Mouse (Mus musculus) granulocyte monocyte progenitor cell, adult 5-6 weeks (primary cell): ENCODE data around the gene Ufsp2. TPM values are rescaled to one million over a fixed set of nuclear protein-coding genes. Genes with fewer than 3 reads are reported as not detected.

Source experiments
- ATAC-seq: replicated peaks from 2 replicates; pipeline ENCODE4 v1.8.0; 2016; ENCODE audit warnings: mild to moderate bottlenecking, moderate TSS enrichment, inconsistent platforms; ENCODE audit not compliant: poor library complexity, severe bottlenecking
- total RNA-seq, 2 experiments: library from RNA; stranded (forward) in 1 of 2; stranded (reverse) in 1 of 2; fragments of 200-712, 200-1000 nt in 1 of 2; fragments of >200 nt in 1 of 2; fragmentation: Nextera tagmentation in 1 of 2; gene quantifications; 2 replicates each; pipeline ENCODE4 v1.2.3; 2014 to 2017

The Ufsp2 gene
- total RNA-seq (2014; fragmentation: Nextera tagmentation) (69.1 and 91.9 TPM in 2 replicates), total RNA-seq (2017) (155 and 222 TPM in 2 replicates)

DNA sequence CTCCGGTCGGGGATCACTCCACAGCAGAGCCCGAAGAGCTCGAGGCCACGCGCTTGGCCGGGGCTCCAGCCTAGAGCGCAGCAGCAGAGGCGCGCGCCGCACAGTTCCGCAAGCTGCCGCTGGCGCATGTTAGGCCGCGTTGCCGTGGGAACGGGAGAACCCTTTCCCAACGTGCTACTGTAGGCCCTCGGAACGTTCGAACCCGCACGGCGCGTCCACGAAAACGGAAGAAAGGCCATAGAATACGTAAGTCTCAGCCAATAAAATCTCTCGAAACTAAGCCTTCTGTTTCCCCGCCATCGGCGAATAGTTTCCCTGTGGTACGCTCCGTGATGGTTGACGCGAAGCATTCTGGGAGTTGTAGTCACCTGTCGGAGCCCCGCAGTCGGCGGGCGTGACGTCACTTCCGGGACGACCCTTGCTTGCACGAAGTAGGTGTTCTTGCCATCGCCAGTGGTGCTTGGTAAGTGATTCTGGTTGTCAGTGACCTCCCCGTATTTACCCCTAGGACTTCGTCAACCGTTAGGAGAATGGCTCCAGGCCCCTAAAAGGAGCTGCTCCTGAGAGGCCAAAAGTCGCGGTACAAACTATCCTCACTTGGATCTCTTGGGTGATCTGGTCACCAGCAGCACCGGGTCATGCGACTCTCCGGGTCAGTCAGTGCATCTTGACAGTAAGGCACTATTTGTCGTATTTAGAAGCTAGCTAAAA lies at the start of gene Ufsp2, which contains the start of gene 1700029J07Rik:
Gene Ufsp2, plus strand, starts transcription at position 403 of the 711 bp plus-strand sequence.
Gene 1700029J07Rik, minus strand, starts transcription at position 127 of the 711 bp plus-strand sequence.
- peak; percentile 94 for ATAC-seq

DNA sequence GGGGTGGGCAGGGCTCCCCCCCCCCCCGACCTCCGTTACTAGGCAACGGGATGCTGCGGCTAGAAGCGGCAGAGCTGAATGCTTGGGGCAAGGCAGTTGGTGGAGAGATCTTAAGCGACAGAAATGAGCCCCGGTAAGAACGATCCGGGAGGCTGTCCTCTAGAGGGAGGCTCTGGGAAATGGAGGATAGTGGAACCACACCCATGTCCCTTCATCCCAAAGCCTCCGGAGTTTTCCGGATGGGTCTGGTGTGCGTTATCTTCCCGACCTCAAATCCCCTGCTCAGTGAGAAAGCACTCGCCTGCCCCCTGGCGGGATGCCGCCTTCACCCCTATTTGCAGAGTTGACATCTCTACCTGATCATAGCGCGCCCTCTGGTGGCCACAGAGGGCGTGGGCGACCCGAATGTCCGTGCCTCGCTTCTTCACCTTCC lies 40.7 kb upstream of the Ufsp2 start, which contains the start of gene Ccdc110:
Gene Ccdc110, plus strand, starts transcription at position 38 of the 433 bp plus-strand sequence.
- peak; percentile 100 for ATAC-seq

DNA sequence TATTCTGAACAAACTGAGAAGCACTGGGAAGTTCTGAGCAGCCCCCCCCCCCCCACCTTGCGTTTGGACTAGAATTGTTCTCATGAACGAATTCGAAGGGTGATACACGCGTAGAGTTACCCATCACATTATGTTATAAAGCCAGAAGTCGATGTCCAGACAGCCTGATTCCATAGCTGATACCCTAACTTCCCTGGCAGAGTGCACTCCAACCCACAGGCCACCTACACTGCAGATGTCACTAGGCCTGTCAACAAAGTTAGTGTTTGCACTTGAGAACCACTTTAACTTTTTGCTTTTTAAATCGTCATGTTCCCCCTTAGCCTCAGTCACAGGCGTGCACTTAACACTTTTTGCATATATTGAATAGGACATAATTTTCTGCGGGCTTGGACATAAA lies 38.3 kb upstream of the Ufsp2 start:
- no peak for ATAC-seq

DNA sequence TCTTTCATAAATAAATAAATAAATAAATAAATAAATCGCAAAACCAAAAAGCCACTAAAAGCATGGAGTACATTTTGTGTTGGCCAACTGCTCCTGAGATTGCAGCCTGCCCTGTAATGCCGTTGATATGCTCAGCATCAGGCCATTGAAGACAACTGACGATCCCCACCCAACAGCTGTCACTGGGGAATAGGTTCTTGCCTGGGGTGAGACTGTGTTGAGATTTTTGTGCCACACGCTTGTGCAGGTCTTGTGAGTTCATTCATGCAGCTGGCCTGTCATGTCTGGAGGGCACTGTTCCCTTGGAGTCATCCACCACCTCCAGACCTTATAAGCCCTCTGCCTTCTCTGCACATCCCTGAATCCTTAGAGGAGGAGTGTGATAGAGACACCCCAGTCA lies 29.0 kb upstream of the Ufsp2 start:
- ATAC-seq, result no peak

DNA sequence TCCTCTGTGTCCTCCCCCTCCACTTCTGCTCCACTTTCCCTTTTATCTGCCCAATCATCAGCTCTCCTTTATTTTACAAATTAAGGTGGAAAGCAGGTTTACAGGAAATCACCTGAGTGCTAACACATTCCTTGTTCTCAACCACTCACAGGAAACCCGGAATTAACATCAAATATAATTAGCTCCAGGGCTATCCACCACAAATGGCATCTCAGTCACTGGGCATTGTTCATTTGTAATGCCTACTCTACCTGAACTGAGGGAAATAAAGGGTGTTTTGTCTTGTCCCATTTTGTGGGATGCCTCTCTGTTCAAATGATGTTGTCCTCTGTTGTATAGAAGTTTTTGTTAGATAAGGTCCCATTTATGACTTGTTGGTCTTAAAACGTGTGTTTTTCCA lies 24.7 kb upstream of the Ufsp2 start:
- no peak for ATAC-seq

DNA sequence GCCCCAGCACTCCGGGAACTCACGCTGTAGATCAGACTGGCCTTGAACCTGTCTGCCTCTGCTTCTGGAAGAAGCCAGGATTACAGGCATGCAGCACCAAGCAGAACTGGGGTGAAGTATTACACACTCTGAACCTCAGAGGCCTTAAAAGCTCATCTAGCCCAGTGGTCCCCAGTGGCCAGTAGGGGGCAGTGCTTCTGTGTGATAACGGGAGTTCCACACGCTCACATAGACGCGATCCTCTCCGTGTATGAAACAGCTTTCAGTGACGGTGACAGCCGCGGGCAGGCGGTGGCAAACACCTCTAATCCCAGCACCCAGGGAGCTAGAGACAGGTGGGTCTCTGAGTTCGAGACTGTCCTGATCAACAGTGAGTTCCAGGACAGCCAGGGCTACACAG lies 4.4 kb upstream of the Ufsp2 start:
- no peak for ATAC-seq

DNA sequence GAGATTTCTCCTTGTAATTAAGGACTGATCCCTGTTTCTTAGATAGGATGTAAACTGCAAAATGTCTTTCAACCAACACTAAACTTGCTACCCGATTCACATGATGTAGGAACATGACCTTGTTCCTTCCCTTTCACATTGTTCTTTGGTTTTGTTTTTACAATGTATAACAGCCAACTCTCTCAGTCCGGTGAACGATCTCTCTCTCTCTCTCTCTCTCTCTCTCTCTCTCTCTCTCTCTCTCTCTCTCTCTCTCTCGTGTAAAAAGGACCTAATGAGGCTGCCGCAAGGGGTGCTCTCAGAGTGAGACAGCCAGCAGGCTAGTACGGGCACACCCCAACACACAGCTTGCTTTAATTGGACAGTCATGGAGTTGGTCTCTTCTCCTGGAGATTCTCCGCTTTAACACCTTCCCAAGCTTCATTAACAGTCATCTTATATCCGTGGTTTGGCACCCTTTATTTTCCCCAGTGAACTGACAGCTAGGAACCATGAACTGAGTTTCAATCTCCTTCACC lies 1.3 kb upstream of the Ufsp2 start:
- ATAC-seq, result no peak

DNA sequence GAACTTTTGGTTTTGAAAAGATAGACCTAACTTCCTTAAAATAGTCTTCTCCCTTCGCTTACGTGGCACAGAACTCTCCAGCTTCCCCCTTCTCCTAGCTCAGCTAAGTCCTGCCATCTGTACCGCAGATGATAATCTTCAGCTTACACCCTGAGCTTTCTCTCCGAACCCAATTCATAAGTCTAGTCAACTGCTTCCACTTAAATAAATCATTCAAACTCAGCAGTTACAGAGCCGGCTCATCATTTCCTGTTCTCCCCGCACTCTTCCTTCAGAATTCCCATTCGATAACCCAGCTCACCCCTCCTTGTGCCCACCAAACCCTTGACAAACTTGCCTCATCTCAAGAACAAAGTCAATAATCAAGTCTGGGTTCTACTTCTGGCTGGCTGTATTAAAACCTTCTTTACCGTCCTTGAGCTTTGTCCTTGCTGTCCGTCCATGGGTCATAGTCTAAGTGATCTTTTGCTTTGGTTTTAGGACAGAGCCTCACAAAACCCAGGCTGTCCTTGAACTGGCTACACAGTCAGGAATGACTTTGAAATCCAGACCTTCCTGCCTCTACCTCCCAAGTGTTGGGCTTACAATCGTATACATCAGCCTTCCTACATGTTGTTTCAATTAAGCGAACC lies 625 bp downstream of the Ufsp2 start:
- ATAC-seq, result peak; percentile 58

DNA sequence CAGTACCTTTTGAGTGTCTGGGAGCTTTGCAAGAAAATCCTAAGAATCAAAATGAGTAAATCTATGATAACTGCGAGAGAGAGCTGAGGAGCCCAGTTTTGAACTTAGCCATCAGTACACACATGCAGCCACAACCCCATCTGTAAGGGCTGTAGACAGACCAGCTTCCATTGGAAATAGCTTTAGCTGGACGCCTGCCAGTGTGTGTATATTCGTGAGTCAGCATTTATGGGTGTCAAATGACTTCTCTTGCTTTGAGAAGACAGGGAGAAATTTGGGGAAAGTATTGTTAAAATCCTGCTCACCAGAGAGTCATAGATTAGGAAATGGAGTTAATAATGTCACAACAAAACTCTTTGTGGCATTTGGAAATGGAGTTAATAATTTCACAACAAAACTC lies 11.3 kb downstream of the Ufsp2 start:
- ATAC-seq, result no peak

DNA sequence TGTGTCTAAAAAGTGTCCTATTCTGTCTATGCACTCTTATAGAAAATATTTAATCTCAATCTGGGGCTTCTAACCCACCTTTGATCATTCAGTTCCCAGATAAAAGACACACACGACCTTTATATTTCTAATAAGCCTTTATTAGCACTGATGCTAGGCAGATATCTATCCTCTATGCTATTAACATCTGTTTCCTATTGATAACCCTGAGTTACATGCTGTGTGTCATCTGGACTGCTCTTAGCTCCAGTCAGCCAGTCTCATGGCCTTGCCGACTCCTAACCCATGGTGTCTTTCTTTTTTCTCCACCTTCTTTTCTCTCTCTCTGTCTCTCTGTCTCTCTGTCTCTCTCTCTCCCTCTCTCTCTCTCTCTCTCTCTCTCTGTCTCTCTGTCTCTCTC lies 12.9 kb downstream of the Ufsp2 start:
- ATAC-seq, result no peak

DNA sequence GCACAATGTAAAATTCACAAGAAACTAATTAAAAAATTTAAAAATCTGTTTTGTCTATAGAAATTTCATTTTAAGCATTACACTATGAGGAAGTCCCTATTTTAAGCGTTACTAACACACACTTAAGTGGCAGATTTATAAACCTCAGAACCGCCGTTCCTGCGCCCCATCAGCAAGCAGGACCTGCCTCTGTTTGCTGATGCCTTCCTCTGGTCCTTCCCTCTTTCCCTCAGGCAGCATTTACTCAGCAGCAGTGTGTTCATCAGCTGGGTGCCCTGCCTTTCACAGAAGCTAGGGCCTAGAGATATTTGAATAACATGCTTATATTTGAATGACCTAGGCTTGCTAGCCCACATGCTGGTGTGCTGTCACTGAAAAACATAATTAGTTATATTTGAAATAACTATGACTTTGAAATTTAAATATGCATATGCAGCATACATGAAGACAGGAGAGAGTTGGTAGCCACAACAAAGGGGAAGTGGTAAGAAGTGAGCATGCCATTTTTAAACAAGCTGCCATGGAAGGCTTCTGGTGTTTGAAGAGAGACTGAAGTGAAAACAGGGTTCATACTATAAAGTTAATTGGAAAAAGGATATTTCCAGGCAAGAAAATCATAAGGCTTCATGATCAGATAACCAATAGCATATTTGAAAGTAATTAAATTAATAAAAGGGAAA lies 15.4 kb downstream of the Ufsp2 start:
- ATAC-seq, result peak; percentile 65; the same call in 1 of the 2 replicates

DNA sequence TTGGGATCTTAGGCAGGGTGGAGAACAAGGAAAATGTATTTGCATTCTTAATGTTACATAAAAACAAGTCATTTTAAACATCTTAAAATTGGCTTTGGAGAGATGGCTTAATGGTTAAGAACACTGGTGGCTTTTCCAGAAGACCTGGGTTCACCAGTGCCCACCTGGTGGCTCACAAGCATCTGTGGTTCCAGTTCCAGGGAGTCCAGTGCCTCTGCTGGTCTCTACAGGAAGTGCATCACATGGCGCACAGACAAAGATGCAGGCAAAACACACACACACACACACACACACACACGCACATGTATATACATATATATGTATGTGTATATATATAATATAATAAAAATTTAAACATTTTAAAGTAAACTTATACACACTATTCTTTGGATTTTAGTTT lies 18.8 kb downstream of the Ufsp2 start:
- peak; percentile 68 for ATAC-seq

DNA sequence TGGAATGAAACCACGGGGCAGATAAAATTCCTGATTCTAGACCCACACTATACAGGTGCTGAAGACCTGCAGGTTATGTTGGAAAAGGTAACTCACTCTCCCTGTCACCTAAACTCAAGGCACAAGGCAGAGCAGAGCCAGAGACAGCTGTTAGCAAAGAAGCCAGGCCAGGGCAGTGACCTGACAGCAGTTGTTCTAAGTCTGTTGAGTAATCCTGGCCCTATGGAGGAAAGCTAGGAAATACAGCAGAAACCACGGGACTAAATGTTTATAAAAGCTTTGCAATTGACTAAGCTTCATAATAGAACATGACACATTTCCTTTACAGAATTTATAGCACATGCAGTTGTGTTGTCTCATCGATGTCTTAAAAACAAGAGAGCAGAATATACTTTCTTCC lies 20.2 kb downstream of the Ufsp2 start:
- ATAC-seq, result no peak

DNA sequence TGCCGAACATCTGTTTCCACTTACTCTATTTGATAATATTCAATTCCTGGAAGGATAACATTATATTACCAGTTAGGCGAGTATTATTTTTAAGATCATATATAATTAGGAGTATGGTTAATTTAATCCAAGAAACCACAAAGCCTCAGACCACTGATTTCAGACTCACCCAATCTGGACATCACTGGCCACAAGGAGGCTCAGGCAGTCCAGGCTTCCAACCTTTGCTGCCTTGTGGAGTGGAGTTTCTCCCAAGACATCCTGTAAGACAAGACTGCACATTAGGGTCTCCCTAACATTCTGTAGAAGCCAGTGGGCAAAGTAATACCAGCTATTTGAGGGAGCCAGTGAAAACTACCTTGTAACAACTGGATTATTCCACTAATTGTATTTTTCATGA lies 22.9 kb downstream of the Ufsp2 start:
- ATAC-seq, result no peak

DNA sequence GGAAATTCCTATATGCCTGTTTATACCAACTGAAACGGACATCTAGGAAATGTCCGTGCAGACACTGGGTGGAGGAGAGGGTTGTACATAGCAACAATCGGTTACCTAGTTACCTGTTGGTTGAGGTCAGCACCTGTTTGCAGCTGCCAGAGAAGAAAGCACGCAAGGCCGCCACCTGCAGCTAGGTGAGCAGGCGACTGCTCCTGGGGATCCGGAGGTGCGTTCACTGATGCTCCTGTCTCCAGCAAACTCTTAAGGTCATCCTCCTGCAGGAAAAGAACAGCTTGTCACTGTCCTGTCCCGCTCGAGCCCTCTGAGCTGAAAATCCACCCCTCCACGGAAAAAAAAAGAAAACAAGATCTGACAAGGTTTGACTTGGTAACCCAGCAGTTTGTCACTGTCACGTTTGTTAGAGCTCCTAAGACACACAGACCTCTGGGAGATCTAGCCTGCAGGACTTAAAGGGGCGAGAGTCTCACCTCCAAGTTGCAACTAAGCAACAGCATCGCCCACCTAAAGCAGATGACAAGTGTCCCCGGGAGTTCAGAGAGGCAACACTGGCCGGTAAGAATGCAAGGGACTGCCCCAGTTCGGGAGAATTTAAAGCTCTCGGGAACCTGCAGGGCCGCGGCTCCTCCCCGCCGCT lies 23.9 kb downstream of the Ufsp2 start, which contains the start of gene Lrp2bp:
Gene Lrp2bp, plus strand, starts transcription at position 166 of the 646 bp plus-strand sequence.
- ATAC-seq, result no peak

DNA sequence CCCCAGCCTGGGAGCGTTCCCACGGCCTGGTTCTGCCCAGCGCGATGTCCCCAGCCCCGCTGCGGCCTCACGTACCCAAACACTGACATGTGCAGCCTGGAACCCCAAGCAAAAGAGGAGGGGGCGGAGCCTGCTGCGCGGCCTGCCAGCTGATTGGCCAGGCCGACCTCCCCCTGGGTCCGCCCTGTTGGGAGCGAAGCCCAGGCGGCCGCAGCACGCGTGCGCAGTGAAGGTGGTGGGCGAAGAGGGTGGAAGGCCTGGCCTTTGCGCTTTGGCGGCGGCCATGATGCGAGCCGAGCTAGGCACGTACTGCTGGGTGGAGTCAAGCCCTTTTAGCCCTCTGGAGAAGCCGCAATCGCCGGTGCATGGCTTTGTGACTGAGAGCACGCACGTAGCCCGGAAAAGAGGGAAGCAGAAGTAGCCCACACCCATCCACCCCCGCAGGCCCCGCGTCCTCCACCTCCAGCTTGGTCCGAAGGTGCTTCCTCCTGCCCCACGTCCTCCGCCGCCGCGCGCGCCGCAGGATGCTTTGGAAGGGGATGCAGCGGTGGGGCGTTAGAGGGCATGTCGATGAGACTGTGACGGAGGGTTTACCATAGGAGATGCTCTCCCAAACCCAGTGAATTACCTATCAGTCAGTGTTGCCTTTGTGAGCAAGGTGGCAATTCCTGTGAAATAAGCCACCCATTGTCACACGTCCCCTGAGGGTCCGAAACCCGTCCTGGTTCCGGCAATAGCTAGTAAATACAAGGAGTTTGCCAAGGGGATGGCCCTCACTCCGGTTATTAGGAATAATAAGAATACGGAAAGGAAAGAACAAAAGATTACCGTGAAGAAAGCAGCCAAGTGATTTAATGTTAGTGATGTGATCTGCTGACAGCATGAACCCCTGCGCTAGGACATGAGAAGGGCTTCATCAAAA lies 24.7 kb downstream of the Ufsp2 start:
- ATAC-seq, result peak; percentile 94

DNA sequence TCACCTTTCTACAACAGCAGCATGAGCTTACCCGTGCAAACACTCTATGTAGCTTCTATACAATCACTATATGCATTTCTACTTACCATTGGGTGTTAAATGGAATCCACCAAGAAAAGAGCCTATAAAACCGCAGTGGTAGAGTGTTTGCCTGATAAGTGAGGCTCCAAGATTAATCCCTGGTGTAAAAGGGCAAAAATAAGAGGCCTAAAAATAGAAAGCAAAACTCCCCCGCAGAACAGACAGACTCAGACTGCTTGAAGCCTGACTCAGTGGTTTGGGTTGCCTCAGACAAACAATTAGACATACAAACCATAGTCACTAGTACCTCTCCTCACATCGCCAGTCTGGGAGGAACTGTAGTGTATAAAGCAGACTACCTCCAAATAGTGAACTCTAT lies 30.3 kb downstream of the Ufsp2 start, which contains the start of gene Ankrd37:
Gene Ankrd37, minus strand, starts transcription at position 112 of the 400 bp plus-strand sequence.
- no peak for ATAC-seq

DNA sequence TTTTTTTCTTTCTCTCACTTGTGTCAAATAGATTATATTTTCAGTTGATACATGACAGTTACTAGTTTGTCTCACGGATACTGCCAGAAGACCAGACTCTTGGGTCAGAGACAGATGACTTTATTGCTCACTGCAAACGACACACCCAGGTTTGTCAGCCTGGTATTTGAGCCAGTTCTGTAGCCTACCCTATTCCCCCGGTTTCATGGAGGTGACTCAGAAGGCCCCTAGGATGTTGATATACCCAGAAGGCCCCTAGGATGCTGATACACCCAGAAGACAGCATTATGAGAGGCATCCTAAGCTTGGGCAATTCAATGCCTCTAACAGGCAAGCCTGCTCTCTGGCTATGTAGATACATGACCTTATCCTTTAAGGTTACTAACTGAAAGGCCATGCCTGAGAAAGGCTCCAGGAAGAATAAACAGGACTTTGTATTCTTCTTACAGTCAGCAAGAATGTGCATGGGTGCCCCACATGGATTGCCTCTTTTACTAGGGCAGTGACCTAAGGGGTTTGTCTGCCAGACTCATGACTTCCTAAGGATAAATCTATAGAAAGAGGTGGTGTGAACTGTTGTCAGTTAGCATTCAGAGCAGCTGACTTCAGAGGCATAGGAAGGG lies 31.8 kb downstream of the Ufsp2 start:
- ATAC-seq, result no peak

DNA sequence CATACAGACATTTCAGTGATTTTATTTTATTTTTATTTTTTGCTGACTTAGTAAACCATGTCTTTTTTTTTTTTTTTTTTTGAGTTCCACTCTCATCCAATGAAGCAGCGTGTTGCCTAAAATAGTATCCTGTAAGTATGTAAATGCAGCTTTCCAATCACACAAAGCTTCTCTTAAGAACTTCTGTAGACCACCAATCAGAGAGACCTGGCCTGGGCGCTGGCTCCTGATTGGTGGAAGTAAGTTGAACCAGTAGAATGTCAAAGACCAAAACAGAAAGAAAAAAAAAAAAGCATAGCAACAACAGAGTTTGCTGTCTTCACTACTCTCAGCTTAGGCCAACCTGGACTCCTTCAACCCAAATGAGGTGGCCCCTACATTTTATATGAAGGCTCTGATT lies 35.0 kb downstream of the Ufsp2 start:
- no peak for ATAC-seq
